Mouse (Mus musculus) liver, embryonic 14.5 days (tissue): ENCODE results near the gene Pop4.

Experiments used
- CTCF ChIP-seq: IDR thresholded peaks from 2 replicates; pipeline ENCODE4 v1.5.1; 2016; ENCODE audit warnings: antibody characterized with exemption, low read depth, control low read depth
- EP300 ChIP-seq: IDR thresholded peaks from 2 replicates; pipeline ENCODE4 v1.6.1; 2016; ENCODE audit warnings: antibody characterized with exemption, low read depth

DNA sequence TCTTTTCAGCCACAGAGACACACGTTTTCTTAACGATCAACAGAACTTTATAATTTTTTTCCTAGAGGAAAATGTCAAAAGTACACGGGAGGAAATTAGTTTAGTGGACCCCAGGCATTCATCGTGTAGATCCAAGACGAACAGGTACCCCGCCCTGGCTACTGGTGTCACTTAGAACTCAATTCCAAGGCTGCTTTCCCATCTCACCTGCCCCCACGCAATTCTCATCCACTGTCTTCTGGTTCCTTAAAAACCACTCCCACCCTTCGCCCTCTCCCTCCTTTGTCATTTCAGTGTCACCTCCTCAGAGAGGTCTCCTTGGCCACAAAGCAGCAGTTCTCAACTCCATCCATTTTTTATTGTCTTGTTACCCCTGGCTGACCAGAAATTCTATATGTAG is 42.9 kb downstream of the Pop4 start:
- TF ChIP-seq CTCF: no peak
- TF ChIP-seq EP300: no peak
